Mouse (Mus musculus) B cell, adult 67 days (primary cell): Measurements from ENCODE around the gene Ermn. TPM values are rescaled to one million over a fixed set of nuclear protein-coding genes. Genes with fewer than 3 reads are reported as not detected.

Source experiments
- total RNA-seq, 2 experiments: library from RNA; stranded (reverse); gene quantifications; 4 replicates each; pipeline ENCODE4 v1.2.4; 2023

Gene Ermn
- not detected for total RNA-seq

GRCm38 (mm10) chr2:58052821-58053581, at the start of gene Ermn:
TSS of gene Ermn (minus strand) at chr2:58052864.

GRCm38 (mm10) chr2:57997752-57998430, 54.8 kb downstream of the Ermn start, which contains the start of gene Galnt5:
TSS of gene Galnt5 (plus strand) at chr2:57997884.

Other genes starting within 250 kb of the Ermn start
- gene Galnt5, start 55.0 kb downstream of the Ermn start, total RNA-seq = not detected
- gene Cytip, start 142.7 kb upstream of the Ermn start, total RNA-seq = 100 to 1,000 TPM; 327 to 444 TPM